10 mouse cellular contexts compared by ENCODE assay signal in the genomic region with DNA sequence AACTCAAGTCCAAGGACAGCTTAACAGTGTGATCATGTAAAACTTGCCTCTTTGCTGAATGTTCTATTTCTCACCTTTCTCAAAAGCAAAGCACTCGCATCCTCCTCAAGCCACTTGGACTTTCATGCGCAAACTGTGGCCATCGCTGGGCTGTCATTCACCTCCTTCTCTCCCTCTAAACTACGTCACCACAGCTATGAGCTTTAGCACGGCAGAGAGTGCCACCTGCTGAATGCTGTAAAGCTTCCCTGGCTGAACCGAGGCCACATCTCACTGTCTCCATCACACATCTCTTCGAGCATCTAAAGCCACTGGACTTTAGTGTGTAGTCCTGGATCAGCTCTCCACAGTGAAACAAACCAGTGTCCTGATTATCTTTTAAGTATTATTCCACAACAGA.
A peak's percentile ranks its signal among the peaks of the same experiment; 100 is the strongest.
DNase-seq lines count a peak whose midpoint lies in the region; ATAC-seq lines count a peak whose summit lies in the region.
"Had no signal": no experiment of that assay in that cellular context is flagged by ENCODE, and none has a peak within 500 bp of the region (broad histone marks: within the 10 kb centered on the region; RNA-seq: fewer than 3 reads in every experiment).

No protein-coding gene starts in this region.

- H3K27ac ChIP-seq in heart, embryonic 11.5 days (ENCODE audit: low read depth, low read length): no peak overlapping the region
- H3K27ac ChIP-seq: lung, embryonic 15.5 days had no signal

- H3K4me3 ChIP-seq in heart, embryonic 11.5 days (ENCODE audit: low read depth, low read length): no peak overlapping the region
- H3K4me3 ChIP-seq: lung, embryonic 15.5 days had no signal

- H3K4me2 ChIP-seq in heart, embryonic 11.5 days: no peak overlapping the region
- H3K4me2 ChIP-seq: lung, embryonic 15.5 days had no signal

- H3K9ac ChIP-seq in heart, embryonic 11.5 days (ENCODE audit: low read depth, low read length): no peak overlapping the region
- H3K9ac ChIP-seq: lung, embryonic 15.5 days had no signal

- WGBS in heart, embryonic 11.5 days (ENCODE audit: insufficient replicate concordance): 75% methylated on average over 7 of the region's 7 CpGs

- DNase-seq in heart, postnatal 10 days: peak; percentile 27 to 45
- DNase-seq in left cerebral cortex, postnatal 14 days (ENCODE audit: low spot score in 2 of 2): peak; percentile 43 to 58
- DNase-seq in left cerebral cortex, postnatal 4 days: no peak
- peak; percentile 72 for DNase-seq in brain, adult 2 months (ENCODE audit: low read depth, low spot score)
- DNase-seq in layer of hippocampus, adult 9-11 months: peak; percentile 32
- no peak for DNase-seq in adrenal gland, postnatal 14 days
- DNase-seq: adrenal gland, postnatal 36 days; thymus, postnatal 4 days had no signal

- H3K27me3 ChIP-seq in heart, embryonic 11.5 days (ENCODE audit: control insufficient read depth, insufficient read depth, low read length): no peaks in the 10 kb centered on the region
- H3K27me3 ChIP-seq: lung, embryonic 15.5 days had no signal

- ATAC-seq in heart, embryonic 11.5 days (replicated peaks; ENCODE audit: insufficient number of reproducible peaks, low FRiP score, low TSS enrichment): no peak

- H3K36me3 ChIP-seq in heart, embryonic 11.5 days (ENCODE audit: control insufficient read depth, insufficient read depth, low read length): peaks cover 6% of the 10 kb centered on the region; the same call in 1 of the 2 replicates

- H3K4me1 ChIP-seq in heart, embryonic 11.5 days (ENCODE audit: control insufficient read depth, insufficient read depth, low read length): 0 out of 2 replicates have a peak, but pooled peaks cover 3% of the 10 kb centered on the region
- H3K4me1 ChIP-seq: lung, embryonic 15.5 days had no signal

- H3K9me3 ChIP-seq in heart, embryonic 11.5 days (replicated peaks; ENCODE audit: control insufficient read depth, low read length): no peaks in the 10 kb centered on the region
- H3K9me3 ChIP-seq: lung, embryonic 15.5 days had no signal

- intact Hi-C loops in heart, postnatal 10 days (cut with DNase I): loop anchor here (5.0 kb wide), 3 partner anchors 273 to 533 kb away; no protein-coding TSS in a partner anchor
- intact Hi-C loops in left cerebral cortex, postnatal 14 days (cut with DNase I): loop anchor here (5.0 to 10.0 kb wide), 2 partner anchors 293 to 540 kb away; no protein-coding TSS in a partner anchor
- intact Hi-C loops in left cerebral cortex, postnatal 4 days (cut with DNase I): loop anchor here (5.0 kb wide), 2 partner anchors 273 to 288 kb away; no protein-coding TSS in a partner anchor

Comparison
In these comparisons a context has a peak if more than half of its experiments do, and no peak if none do; other contexts are left out.
1. DNase-seq: peak in heart, postnatal 10 days (2 of 2), left cerebral cortex, postnatal 14 days (2 of 2), brain, adult 2 months (single experiment) and layer of hippocampus, adult 9-11 months (single experiment); none in left cerebral cortex, postnatal 4 days (single experiment) and adrenal gland, postnatal 14 days (single experiment).